Mouse (Mus musculus) lung, adult 2 months (tissue): ENCODE measurements around the gene Proca1. TPM values are rescaled to one million over a fixed set of nuclear protein-coding genes. Genes with fewer than 3 reads are reported as not detected.
A peak's percentile ranks its signal among the peaks of the same experiment; 100 is the strongest.

Experiments used
- DNase-seq: peaks from one replicate; pipeline ENCODE4 v3.0.0; 2022
- H3K4me1 ChIP-seq: fragments of 200-500 bp; 2 replicates; pipeline ENCODE4 v1.6.1; 2011; ENCODE audit warnings: low read length; ENCODE audit not compliant: control insufficient read depth, insufficient read depth
- H3K4me3 ChIP-seq: fragments of 200-500 bp; replicated peaks from 2 replicates; pipeline ENCODE3; 2011; ENCODE audit warnings: low read depth, mild to moderate bottlenecking, control low read depth, low read length; ENCODE audit errors: extremely low read depth
- CTCF ChIP-seq: fragments of 200-500 bp; IDR thresholded peaks from 2 replicates; pipeline ENCODE4 v1.5.1; 2011; ENCODE audit warnings: mild to moderate bottlenecking, low read length, control low read depth; ENCODE audit not compliant: insufficient read depth
- POLR2A ChIP-seq: fragments of 200-500 bp; IDR thresholded peaks from 2 replicates; pipeline ENCODE4 v1.6.1; 2011; ENCODE audit warnings: low read depth, mild to moderate bottlenecking, control low read depth, low read length, borderline replicate concordance; ENCODE audit errors: extremely low read depth
- WGBS: fragments of 180-500 bp; shearing (Covaris S2); methylation state at CpG from one replicate; pipeline ENCODE4 v1.1.7; 2018; 5-methylcytosine and 5-hydroxymethylcytosine counted together
- polyA plus RNA-seq: library from polyadenylated mRNA; depleted of rRNA; stranded (reverse); fragments of >200 nt; gene quantifications from 2 replicates; pipeline ENCODE4 v1.2.3, GENCODE M21; 2012; rRNA removed

Gene Proca1
- polyA plus RNA-seq, 1 experiment, result 1.4 TPM

DNA sequence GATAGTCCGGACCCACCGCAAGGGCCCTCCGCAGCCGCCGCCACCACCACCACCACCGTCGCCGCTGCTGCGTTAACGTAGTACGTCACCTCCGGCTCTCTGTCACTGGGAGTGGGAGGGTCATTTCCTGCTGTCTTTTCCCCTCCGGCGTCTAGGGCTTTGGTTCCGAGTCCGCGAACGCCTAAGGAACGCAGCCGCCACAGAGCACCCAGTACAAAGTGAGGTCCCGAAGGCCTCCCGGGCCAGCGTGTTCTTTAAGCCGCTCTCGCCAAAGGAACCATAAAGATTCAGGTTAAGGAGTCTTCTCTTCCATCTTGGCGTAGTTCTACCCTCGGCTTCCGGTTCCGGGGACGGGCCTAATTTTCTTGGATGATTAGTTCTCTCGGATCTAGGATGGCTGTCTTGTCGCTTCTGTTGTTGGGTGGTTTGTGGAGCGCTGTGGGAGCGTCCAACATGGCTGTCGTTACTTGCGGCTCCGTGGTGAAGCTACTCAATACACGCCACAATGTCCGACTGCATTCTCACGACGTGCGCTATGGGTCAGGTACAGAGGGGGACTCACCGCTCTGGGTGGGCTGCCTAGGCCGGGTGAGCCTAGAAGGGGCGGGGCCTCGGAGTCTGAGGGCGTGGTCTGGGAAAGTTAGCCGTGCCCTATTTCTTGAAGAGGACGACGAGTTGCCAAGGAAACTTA lies 52.6 kb downstream of the Proca1 start, which contains the start of the genes Sdf2 and Supt6:
Sdf2 (plus strand) TSS at position 120 of the 691 bp plus-strand sequence.
Supt6 (minus strand) TSS at position 361 of the 691 bp plus-strand sequence.
- H3K4me1 ChIP-seq, result peaks cover 4% of the 10 kb centered on the region
- peak within 1 kb of the TSS; percentile 98 for H3K4me3 ChIP-seq
- TF ChIP-seq CTCF (no peak), POLR2A (peak; percentile 91)
- peak; percentile 92 for DNase-seq
- WGBS, result under 1% methylated on average over 50 of the region's 50 CpGs

DNA sequence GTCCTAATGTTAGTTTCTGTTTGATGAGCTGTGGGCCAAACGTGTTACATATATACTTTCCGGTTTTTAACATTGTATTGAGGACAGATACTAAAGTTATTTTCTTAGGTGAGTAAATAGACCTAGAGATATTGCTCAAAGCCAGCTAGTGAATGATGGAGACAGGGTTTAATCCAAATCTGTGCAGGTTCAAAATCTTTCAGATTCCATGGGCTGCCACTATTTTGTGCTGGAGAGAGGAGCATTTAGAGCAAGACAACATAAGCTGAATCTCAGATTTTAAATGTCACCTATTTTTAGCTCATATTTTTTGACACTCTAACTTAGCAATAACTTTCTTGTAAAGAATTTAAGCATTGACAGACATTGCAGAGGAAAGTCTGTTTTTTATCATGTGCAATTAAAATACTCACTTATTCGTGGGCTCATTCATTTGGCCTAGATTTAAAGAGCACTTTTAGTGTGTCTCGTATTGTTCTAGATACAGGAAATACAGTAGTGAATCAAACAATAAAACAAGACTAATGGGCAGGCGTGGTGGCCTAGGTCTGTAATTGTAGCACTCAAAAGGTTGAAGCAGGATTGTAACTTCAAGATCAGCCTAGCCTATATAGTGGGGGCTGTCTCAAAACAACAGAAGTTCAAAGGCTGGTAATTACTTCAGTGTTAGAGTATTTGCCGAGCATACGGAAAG lies 53.3 kb downstream of the Proca1 start:
- Histone ChIP-seq H3K4me1 (peaks cover 4% of the 10 kb centered on the region), H3K4me3 (peak overlapping the region; percentile 98)
- no peak for TF ChIP-seq POLR2A
- TF ChIP-seq CTCF, result no peak
- DNase-seq, result no peak
- WGBS, result 17% methylated on average over 7 of the region's 7 CpGs

DNA sequence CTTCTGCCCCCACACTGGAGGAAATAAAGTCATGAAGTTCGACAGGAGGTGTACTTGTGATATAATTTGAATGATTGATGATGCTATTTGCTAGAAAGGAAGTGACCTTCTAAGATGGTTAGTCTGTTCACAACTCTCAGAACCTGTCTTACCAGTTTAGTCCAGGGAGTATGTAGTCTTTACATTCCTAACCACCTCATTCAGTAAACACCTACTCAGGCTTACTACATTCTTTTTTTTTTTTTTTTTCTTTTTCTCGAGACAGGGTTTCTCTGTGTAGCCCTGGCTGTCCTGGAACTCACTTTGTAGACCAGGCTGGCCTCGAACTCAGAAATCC lies 53.8 kb downstream of the Proca1 start:
- Histone ChIP-seq H3K4me1 (peaks cover 4% of the 10 kb centered on the region), H3K4me3 (no peak overlapping the region)
- no peak for DNase-seq
- no peak for TF ChIP-seq CTCF
- TF ChIP-seq POLR2A, result no peak
- WGBS, result 39% methylated on average over 3 of the region's 3 CpGs

DNA sequence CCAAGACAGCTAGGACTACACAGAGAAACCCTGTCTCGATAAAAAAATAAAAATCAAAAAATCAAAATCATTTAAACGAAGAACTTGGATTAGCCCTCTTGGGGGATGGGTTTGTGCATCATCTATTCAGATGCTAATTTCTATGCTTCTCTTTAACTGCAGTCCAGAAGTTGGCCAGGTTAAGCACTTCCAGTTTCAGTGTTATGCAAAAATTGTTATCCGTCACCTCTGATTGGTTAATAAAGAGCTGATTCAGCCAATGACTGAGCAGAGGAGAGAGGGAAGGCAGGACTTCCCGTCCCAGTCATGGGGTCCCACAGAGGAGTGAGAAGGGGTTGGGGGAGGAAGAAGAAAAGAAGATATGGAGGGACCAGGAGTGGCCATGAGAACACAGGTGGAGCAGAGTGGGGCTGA lies 54.5 kb downstream of the Proca1 start:
- peaks cover 4% of the 10 kb centered on the region for H3K4me1 ChIP-seq
- 68% methylated on average over 4 of the region's 4 CpGs for WGBS
- no peak for DNase-seq
- no peak for TF ChIP-seq CTCF
- no peak for TF ChIP-seq POLR2A
- H3K4me3 ChIP-seq, result no peak overlapping the region

Other genes with a start within 250 kb of the Proca1 start
- gene Phf12, start 210.6 kb upstream of the Proca1 start, polyA plus RNA-seq, result 50.4 and 55.3 TPM in 2 replicates
- gene Dhrs13, start 161.1 kb upstream of the Proca1 start, polyA plus RNA-seq, result 7.9 and 8.7 TPM in 2 replicates
- gene Flot2, start 155.5 kb upstream of the Proca1 start, polyA plus RNA-seq, result 114 and 145 TPM in 2 replicates
- 23.9 and 27.8 TPM in 2 replicates for gene Eral1, start 113.0 kb upstream of the Proca1 start, polyA plus RNA-seq
- gene Fam222b, start 98.7 kb upstream of the Proca1 start, polyA plus RNA-seq, result 21.6 and 25.6 TPM in 2 replicates
- gene Traf4, start 27.8 kb upstream of the Proca1 start, polyA plus RNA-seq, result 37.0 and 42.8 TPM in 2 replicates
- 16.1 and 18.9 TPM in 2 replicates for gene Nek8, start 16.7 kb upstream of the Proca1 start, polyA plus RNA-seq
- gene Tlcd1, start 16.7 kb upstream of the Proca1 start, polyA plus RNA-seq, result 38.0 and 44.2 TPM in 2 replicates
- 103 and 212 TPM in 2 replicates for gene Rpl23a, start 9.8 kb upstream of the Proca1 start, polyA plus RNA-seq
- 45.4 and 59.2 TPM in 2 replicates for gene Rab34, start 5.0 kb upstream of the Proca1 start, polyA plus RNA-seq
- 67.6 and 81.7 TPM in 2 replicates for gene Sdf2, start 52.4 kb downstream of the Proca1 start, polyA plus RNA-seq
- gene Supt6, start 52.6 kb downstream of the Proca1 start, polyA plus RNA-seq, result 21.0 and 26.5 TPM in 2 replicates
- gene 2610507B11Rik, start 68.4 kb downstream of the Proca1 start, polyA plus RNA-seq, result 53.9 and 65.4 TPM in 2 replicates
- 0.22 and 0.27 TPM in 2 replicates for gene BC030499, start 97.4 kb downstream of the Proca1 start, polyA plus RNA-seq
- gene Spag5, start 108.1 kb downstream of the Proca1 start, polyA plus RNA-seq, result 1.4 and 1.6 TPM in 2 replicates
- gene Aldoc, start 129.6 kb downstream of the Proca1 start, polyA plus RNA-seq, result 8.4 and 10.4 TPM in 2 replicates
- gene Pigs, start 135.0 kb downstream of the Proca1 start, polyA plus RNA-seq, result 68.4 and 69.0 TPM in 2 replicates
- 55.4 and 64.1 TPM in 2 replicates for gene Unc119, start 150.1 kb downstream of the Proca1 start, polyA plus RNA-seq
- 0.62 TPM in 1 of 2 replicates, not detected in the other for gene Foxn1, start 193.2 kb downstream of the Proca1 start, polyA plus RNA-seq
- gene Slc13a2, start 228.8 kb downstream of the Proca1 start, polyA plus RNA-seq, result 1.5 and 1.9 TPM in 2 replicates